Mouse (Mus musculus) C2C12 (cell line): ENCODE data around the gene Rgp1.

Experiments
- CEBPB ChIP-seq: IDR thresholded peaks from one replicate; pipeline ENCODE4 v1.6.1; 2011; ENCODE audit warnings: low read depth, mild to moderate bottlenecking, control low read depth, moderate library complexity
- CTCF ChIP-seq: IDR thresholded peaks from one replicate; pipeline ENCODE4 v1.5.1; 2011; ENCODE audit not compliant: control insufficient read depth, insufficient read depth, insufficient read length
- FOSL1 ChIP-seq: IDR thresholded peaks from one replicate; pipeline ENCODE4 v1.8.0; 2011; ENCODE audit warnings: mild to moderate bottlenecking, low read length; ENCODE audit not compliant: poor library complexity, insufficient read depth, severe bottlenecking
- MAX ChIP-seq: IDR thresholded peaks from one replicate; pipeline ENCODE4 v1.6.1; 2011; ENCODE audit warnings: mild to moderate bottlenecking, control low read depth
- MYOD1 ChIP-seq: IDR thresholded peaks from one replicate; pipeline ENCODE4 v1.6.1; 2011; ENCODE audit warnings: low read depth; ENCODE audit not compliant: control insufficient read depth, insufficient read length
- MYOG ChIP-seq: IDR thresholded peaks from one replicate; pipeline ENCODE4 v1.6.1; 2011; ENCODE audit not compliant: control insufficient read depth, insufficient read length; ENCODE audit errors: extremely low read depth
- USF1 ChIP-seq: IDR thresholded peaks from one replicate; pipeline ENCODE4 v1.6.1; 2011; ENCODE audit warnings: low read depth, mild to moderate bottlenecking, control low read depth, moderate library complexity

DNA sequence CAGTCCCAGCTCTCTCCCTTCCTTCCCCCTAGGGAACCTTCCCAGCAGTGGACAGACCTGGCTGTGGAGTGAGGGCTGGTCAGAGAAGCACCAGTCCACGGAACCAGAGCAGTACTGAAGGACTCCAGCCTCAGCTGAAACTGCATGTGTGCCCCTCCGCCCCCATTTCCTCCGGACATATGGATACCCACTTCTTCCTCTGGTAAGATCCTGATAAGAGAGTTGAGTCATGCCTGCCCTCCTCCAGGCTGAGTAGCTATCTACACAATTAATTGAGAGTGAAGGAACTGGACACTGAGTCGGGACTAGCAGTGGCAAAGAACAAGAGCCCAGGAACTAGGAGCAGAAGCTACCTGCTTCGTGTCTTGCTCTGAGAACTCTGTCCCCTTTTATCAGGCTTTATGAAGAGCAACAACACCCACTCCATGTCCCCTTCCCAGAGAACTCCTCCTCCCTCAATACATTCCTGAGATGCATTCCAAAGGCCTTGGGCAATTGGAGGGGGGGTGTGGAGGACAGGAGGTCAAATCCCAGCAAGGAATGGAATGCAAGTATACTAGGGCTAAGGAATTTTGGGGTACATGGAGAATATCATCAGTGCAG lies 20.4 kb upstream of the Rgp1 start:
- TF ChIP-seq CTCF (no peak), MYOG (no peak), MYOD1 (no peak), USF1 (no peak), MAX (no peak), FOSL1 (no peak), CEBPB (peak; percentile 64)
